Mouse (Mus musculus) heart, postnatal 36 days (tissue): ENCODE measurements around the gene Camkk2. TPM values are rescaled to one million over a fixed set of nuclear protein-coding genes. Genes with fewer than 3 reads are reported as not detected.

Experiments
- DNase-seq, 2 experiments: peaks; one replicate each; pipeline ENCODE4 v3.0.0; 2021 to 2022
- intact Hi-C: fragments of 180-260 bp; cut with DNase I; formaldehyde crosslinking; loops from one replicate; pipeline ENCODE4 v1.15.1; 2025
- total RNA-seq, 2 experiments: library from RNA; stranded (reverse); gene quantifications; 2 replicates each; pipeline ENCODE4 v1.2.3; 2021

The Camkk2 gene
- total RNA-seq, 2 experiments from 2014 or later, result 9.2 to 11.2 TPM

GRCm38 (mm10) chr5:122747950-122748349, 31.3 kb downstream of the Camkk2 start:
- intact Hi-C loops, result no loop called here
- no peak for DNase-seq

DNA sequence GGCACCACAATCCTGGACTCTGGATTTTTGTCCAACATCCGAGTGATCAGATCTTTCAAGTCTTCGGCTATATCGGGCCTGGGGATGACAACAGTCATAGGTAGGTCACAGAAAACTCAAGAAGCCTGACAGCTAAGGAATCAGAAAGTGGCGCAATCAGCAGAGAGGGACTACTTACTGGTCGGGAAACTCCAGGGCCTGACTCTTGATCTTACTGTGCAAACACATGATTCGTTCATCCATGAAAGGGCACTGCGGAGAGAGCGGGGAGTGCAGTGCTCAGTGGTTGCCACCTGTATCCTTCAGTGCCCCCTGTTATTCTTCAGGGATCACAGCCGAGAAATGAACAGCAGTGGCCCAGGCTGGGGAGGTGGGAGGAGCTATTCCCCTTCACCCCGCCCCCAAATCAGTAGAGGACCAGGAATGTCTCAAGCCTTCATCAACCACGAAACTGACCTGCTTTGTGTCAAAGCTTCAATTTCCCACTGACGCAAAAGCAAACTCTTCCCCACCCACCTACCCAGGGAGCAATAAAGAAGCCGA, 35.3 kb downstream of the Camkk2 start:
- intact Hi-C loops, result no loop called here
- no peak for DNase-seq

GRCm38 (mm10) chr5:122736761-122737160, 42.4 kb downstream of the Camkk2 start:
- DNase-seq, result no peak
- intact Hi-C loops, result no loop called here

DNA sequence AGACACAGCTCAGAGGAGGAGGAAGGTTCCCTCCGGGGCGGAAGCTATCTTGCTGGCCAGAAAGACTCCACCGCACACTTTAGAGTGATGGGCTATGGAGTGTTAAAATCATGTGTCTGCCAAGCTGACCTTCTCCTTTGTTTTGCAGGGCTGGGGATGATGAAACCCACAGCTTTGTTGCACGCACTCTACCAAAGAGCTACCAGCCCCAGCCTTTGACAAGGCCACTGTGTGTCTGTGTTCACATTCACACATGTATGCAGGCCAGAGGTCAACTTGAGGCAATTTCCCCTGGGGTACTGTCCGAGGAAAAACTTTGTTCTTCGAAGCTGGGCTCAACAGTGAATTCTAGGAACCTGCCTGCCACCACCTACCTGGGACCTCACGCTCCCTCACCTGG, 43.4 kb downstream of the Camkk2 start:
- DNase-seq, result no peak
- intact Hi-C loops, result no loop called here

DNA sequence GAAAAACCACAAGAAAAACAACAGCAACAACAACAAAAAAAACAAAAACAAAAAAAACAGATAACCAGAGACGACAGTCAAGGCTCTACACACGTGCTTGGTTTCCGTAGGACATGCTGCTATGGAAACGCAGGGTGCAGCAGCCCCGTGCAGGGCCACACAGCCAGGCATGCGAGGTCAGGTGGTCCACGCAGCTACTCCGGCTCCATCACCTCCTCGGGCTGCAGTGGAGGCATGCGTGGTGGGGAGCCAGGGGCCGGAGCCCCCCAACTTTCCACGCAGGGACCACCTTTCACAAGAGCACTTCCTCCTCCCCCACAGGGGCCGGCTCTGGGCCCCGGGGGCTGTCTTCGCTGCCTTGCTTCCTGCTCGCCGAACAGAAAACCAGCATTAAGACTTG, 45.3 kb downstream of the Camkk2 start:
- intact Hi-C loops, result no loop called here
- DNase-seq, result no peak

- peak; percentile 28 to 38 for DNase-seq
- intact Hi-C loops, result no loop called here
Observed at GRCm38 (mm10) chr5:122731991-122732673, 47.1 kb downstream of the Camkk2 start.

GRCm38 (mm10) chr5:122731321-122731720, 47.9 kb downstream of the Camkk2 start:
- intact Hi-C loops, result no loop called here
- DNase-seq, result peak; percentile 73 to 79

DNA sequence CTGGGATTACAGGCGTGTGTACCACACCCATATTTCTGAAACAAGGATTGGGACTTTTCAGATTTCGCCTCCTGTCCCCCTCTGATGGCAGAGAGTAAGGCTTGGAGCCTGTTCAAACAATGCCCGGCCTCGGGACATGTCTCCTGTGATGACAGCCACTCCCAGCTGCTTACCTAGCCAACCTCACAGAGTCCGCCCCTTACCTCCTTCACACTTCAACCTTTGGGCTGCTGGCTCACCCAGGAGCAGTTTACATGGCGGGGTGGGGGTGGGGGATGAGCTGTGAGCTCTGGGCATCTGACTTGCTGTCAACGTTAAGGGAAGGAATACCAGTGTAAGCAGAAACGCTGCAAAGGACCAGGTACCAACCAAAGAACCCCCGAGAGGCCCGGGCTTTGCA, 48.4 kb downstream of the Camkk2 start:
- no peak for DNase-seq
- intact Hi-C loops, result no loop called here

GRCm38 (mm10) chr5:122727096-122727495, 52.1 kb downstream of the Camkk2 start:
- DNase-seq, result no peak
- intact Hi-C loops, result loop anchor here (5.0 kb wide), 2 partner anchors 75 to 325 kb away; no protein-coding TSS in a partner anchor

- no peak for DNase-seq
- intact Hi-C loops, result loop anchor here (5.0 kb wide), 2 partner anchors 74 to 324 kb away; no protein-coding TSS in a partner anchor
Observed at GRCm38 (mm10) chr5:122726595-122726994, 52.6 kb downstream of the Camkk2 start.

GRCm38 (mm10) chr5:122726068-122726467, 53.1 kb downstream of the Camkk2 start:
- peak; percentile 67 for DNase-seq
- intact Hi-C loops, result loop anchor here (5.0 kb wide), 2 partner anchors 74 to 324 kb away; no protein-coding TSS in a partner anchor

DNA sequence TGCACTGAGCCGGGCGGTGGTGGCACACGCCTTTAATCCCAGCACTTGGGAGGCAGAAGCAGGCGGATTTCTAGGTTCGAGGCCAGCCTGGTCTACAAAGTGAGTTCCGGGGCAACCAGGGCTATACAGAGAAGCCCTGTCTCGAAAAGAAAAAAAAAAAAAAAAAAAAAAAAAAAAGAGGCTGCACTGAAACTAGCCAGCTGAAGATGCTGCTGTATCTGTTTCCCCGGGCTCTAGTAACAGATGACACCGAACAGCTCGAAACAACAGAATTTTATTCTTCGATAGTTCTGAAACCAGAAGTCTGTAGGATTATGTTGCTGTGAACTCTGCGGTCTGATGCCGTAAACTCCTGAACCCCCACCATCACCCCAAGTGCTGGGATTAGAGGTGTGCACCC, 53.8 kb downstream of the Camkk2 start:
- DNase-seq, result no peak
- intact Hi-C loops, result loop anchor here (5.0 kb wide), 2 partner anchors 73 to 323 kb away; no protein-coding TSS in a partner anchor

GRCm38 (mm10) chr5:122719168-122719567, 60.0 kb downstream of the Camkk2 start:
- intact Hi-C loops, result no loop called here
- DNase-seq, result no peak

GRCm38 (mm10) chr5:122718400-122718799, 60.8 kb downstream of the Camkk2 start:
- intact Hi-C loops, result no loop called here
- DNase-seq, result no peak

- DNase-seq, result no peak
- intact Hi-C loops, result no loop called here
Observed at GRCm38 (mm10) chr5:122716793-122717192, 62.4 kb downstream of the Camkk2 start.

DNA sequence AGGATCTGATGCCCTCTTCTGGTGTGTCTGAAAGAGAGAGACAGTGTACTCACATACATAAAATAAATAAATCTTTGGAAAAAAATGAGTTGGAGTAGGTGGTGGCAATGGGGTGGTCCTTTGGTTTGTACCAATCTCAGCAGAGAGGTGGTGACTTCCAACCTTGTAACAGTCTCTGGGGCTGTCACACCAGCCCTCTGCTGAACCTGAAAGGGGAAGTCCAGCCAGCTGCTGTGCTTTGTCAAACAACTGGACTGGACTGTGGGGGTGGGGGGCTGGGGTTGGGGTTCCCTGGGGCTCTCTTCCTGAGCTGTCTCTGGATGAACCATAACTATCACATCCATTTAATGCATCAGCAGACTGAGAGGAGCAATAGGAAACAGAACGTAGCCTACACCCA, 63.5 kb downstream of the Camkk2 start:
- intact Hi-C loops, result no loop called here
- no peak for DNase-seq

DNA sequence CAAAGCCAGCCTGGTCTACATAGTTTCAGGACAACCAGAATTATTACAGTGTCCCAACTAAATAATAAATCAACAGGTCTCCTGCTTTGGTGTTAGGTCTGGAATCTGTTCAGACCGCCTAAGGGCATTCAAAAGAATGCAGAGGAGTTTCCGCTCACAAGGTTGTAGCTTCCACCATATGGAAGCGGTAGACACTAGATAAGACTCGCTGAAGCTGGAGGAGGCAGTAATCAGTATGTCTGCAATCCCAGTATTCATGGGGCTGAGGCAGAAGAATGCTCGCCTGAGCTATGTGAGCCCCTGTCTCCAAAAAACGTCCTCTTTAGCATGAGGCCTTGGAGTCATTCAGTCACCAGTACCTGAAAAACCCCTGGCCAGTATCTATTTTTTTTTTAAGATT, 70.4 kb downstream of the Camkk2 start:
- intact Hi-C loops, result loop anchor here (5.0 kb wide), 1 partner anchor 207 kb away; the partner anchor contains the start of gene Atp2a2
- no peak for DNase-seq

GRCm38 (mm10) chr5:122707276-122708181, 71.7 kb downstream of the Camkk2 start, which contains the start of gene P2rx4:
Gene P2rx4, plus strand, starts transcription at chr5:122707544.
- peak; percentile 81 to 86 for DNase-seq
- intact Hi-C loops, result loop anchor here (5.0 kb wide), 1 partner anchor 205 kb away; the partner anchor contains the start of gene Atp2a2

DNA sequence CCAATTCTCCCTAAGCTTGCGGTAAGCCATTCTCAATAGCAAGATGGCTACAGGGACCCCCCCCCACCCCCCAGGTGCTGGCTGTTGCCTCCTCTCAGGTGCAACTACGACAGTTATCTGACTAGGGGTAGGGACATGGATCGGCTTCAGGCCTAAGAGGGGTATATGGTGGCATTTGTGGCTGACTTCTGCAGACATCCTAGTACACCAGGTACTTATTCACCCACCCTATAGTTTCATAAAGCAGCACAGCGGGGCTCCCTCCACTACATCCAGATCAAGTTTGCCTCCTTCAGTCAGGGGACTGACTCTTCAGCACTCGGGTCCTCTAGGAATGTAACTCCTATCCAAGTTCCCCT, 72.3 kb downstream of the Camkk2 start:
- intact Hi-C loops, result loop anchor here (5.0 kb wide), 1 partner anchor 205 kb away; the partner anchor contains the start of gene Atp2a2
- no peak for DNase-seq

DNA sequence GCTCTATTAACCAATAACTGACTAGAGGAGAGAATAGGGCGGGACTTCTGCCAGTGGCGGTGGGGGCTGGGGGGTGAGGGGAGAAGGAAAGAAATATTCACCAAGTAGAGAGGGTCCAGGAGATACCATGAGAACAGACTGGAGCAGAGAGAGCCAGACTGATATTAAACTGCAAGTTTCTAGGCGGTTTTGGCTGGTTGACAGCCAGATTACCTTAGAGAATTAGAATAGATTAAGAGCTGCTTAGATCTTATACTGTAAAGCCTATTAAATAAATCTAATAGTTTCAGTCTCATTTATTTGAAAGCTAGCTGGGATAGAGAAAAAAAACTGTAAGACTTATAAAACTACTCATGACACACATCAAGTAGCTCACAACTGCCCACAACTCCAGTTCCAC, 74.0 kb downstream of the Camkk2 start:
- intact Hi-C loops, result loop anchor here (5.0 kb wide), 1 partner anchor 203 kb away; the partner anchor contains the start of gene Atp2a2
- no peak for DNase-seq

- no peak for DNase-seq
- intact Hi-C loops, result no loop called here
Observed at GRCm38 (mm10) chr5:122704571-122704970, 74.6 kb downstream of the Camkk2 start.
